Mouse (Mus musculus): ENCODE measurements around the gene Mthfd2l. TPM values are rescaled to one million over a fixed set of nuclear protein-coding genes. Genes with fewer than 3 reads are reported as not detected.

Mthfd2l gene
- polyA plus RNA-seq, 1 experiment, result 8.5 TPM

GRCm38 (mm10) chr5:90987605-90988004 is 56.7 kb downstream of the Mthfd2l start:
- Histone ChIP-seq H3K4me3 (replicated peaks) (no peak overlapping the region), H3K4me1 (no peaks in the 10 kb centered on the region), H3K27me3 (replicated peaks) (no peaks in the 10 kb centered on the region), H3K36me3 (replicated peaks; ENCODE audit: low read length) (no peaks in the 10 kb centered on the region), H3K9me3 (peaks cover 5% of the 10 kb centered on the region; the same call in 1 of the 2 replicates)
- no peak for TF ChIP-seq GATA1 (IDR thresholded peaks at IDR 0.05; ENCODE audit: borderline replicate concordance, low read length)
- TF ChIP-seq FLI1 (IDR thresholded peaks at IDR 0.05; ENCODE audit: low read length), result no peak

- Histone ChIP-seq H3K9me3 (peaks cover 5% of the 10 kb centered on the region; the same call in 1 of the 2 replicates), H3K27me3 (replicated peaks) (no peaks in the 10 kb centered on the region), H3K4me1 (no peaks in the 10 kb centered on the region), H3K36me3 (replicated peaks; ENCODE audit: low read length) (no peaks in the 10 kb centered on the region), H3K4me3 (replicated peaks) (no peak overlapping the region)
- no peak for TF ChIP-seq FLI1 (IDR thresholded peaks at IDR 0.05; ENCODE audit: low read length)
- no peak for TF ChIP-seq GATA1 (IDR thresholded peaks at IDR 0.05; ENCODE audit: borderline replicate concordance, low read length)
Observed at GRCm38 (mm10) chr5:90988149-90988548, 57.2 kb downstream of the Mthfd2l start.

- Histone ChIP-seq H3K4me3 (replicated peaks) (peak overlapping the region; percentile 40), H3K9me3 (peaks cover 5% of the 10 kb centered on the region; the same call in 1 of the 2 replicates), H3K4me1 (no peaks in the 10 kb centered on the region), H3K27me3 (replicated peaks) (no peaks in the 10 kb centered on the region), H3K36me3 (replicated peaks; ENCODE audit: low read length) (no peaks in the 10 kb centered on the region)
- no peak for TF ChIP-seq GATA1 (IDR thresholded peaks at IDR 0.05; ENCODE audit: borderline replicate concordance, low read length)
- no peak for TF ChIP-seq FLI1 (IDR thresholded peaks at IDR 0.05; ENCODE audit: low read length)
Observed at GRCm38 (mm10) chr5:90988592-90988991, 57.7 kb downstream of the Mthfd2l start.

DNA sequence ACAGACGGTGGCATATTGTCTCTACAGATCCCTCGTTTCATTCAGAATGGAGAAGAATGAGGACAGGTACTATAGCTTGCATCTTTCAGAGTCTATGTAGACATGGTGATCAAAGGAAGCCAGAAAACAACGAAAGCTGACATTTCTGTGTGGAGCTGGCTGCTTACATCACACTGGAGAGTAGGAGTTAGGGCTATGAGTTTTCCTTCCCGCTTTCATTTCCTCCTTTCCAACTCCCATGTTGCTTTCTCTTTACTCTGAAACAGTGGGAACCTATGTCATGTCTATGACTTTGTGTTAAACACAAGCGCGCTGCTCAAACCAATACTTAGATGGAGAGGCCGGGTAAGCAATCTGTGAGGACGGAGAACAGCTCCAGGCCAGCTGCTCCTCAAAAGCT is 69.0 kb downstream of the Mthfd2l start:
- no peaks in the 10 kb centered on the region for H3K36me3 ChIP-seq (replicated peaks; ENCODE audit: low read length)

DNA sequence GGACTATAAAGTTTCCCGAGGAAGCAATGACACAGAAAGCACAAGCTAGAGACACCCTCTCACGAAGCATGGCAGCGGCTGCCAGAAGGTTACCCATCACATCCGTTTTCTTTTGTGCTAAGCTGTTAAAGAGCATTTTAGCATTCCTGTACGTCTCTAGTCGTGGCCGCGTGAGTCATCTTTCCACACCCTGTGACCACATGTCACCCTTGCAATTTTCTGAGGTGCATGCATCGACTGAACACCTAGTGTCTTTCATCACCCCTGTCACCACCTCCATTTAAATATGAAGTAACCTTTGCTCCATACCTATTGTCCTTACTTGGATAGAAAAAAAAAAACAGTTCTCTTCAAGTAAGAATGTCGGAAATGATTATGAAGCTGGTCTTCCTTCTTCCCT is 84.3 kb downstream of the Mthfd2l start:
- no peak for TF ChIP-seq FLI1 (IDR thresholded peaks at IDR 0.05; ENCODE audit: low read length)
- TF ChIP-seq GATA1 (IDR thresholded peaks at IDR 0.05; ENCODE audit: borderline replicate concordance, low read length), result no peak
- Histone ChIP-seq H3K4me1 (no peaks in the 10 kb centered on the region), H3K36me3 (replicated peaks; ENCODE audit: low read length) (no peaks in the 10 kb centered on the region)

More for the DNA sequence above, 69.0 kb downstream of the Mthfd2l start:
- Histone ChIP-seq H3K4me1 (no peaks in the 10 kb centered on the region), H3K9me3 (no peaks in the 10 kb centered on the region), H3K4me3 (replicated peaks) (no peak overlapping the region), H3K27me3 (replicated peaks) (no peaks in the 10 kb centered on the region)
- no peak for TF ChIP-seq FLI1 (IDR thresholded peaks at IDR 0.05; ENCODE audit: low read length)
- no peak for TF ChIP-seq GATA1 (IDR thresholded peaks at IDR 0.05; ENCODE audit: borderline replicate concordance, low read length)

DNA sequence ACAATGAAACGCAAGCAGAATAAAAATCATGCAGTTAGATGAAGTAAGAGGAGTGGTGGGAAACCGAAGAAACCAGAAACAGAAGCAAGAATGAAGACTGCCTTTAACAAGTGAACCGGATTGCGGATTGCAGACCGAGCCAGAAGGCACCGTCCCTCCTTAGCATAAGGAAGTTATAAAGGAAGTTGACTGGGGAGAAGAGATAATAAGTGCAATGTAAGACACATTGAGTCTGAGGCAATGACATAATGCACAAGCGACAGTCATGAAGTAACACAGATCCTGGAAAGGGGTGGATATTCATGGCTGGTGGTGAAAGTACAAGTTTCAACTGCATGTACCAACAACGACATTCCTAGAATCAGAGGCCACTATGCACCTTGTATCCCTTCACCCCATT is 92.2 kb downstream of the Mthfd2l start:
- no peaks in the 10 kb centered on the region for H3K9me3 ChIP-seq
- H3K27me3 ChIP-seq (replicated peaks), result no peaks in the 10 kb centered on the region
- TF ChIP-seq GATA1 (IDR thresholded peaks at IDR 0.05; ENCODE audit: borderline replicate concordance, low read length) (no peak), FLI1 (IDR thresholded peaks at IDR 0.05; ENCODE audit: low read length) (no peak)
- H3K4me3 ChIP-seq (replicated peaks), result no peak overlapping the region
- peaks cover 8% of the 10 kb centered on the region for H3K4me1 ChIP-seq
- no peaks in the 10 kb centered on the region for H3K36me3 ChIP-seq (replicated peaks; ENCODE audit: low read length)

More for the DNA sequence above, 84.3 kb downstream of the Mthfd2l start:
- Histone ChIP-seq H3K9me3 (no peaks in the 10 kb centered on the region), H3K4me3 (replicated peaks) (no peak overlapping the region), H3K27me3 (replicated peaks) (no peaks in the 10 kb centered on the region)

DNA sequence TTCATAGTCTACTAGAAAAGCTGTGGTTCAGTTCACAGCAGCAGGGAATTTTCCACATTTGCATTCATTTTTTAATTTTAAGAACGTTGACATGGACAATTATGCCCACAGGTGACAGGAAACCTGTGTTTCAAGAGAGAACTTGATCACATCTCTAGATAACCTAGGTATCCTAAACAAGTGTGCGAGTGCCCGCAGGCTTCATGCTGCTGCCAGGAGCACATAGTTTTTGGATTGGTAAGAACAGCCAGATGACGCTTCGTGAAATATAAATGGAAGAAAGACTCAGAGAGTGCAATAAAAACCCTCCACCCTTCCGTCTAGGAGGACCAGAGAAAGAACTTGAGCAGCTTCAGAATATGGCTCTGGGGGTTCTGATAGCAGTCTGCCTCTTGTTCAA is 96.2 kb downstream of the Mthfd2l start, which contains the start of gene Epgn:
Epgn (plus strand) TSS at position 301 of the 400 bp plus-strand sequence.
- H3K36me3 ChIP-seq (replicated peaks; ENCODE audit: low read length), result no peaks in the 10 kb centered on the region
- H3K4me1 ChIP-seq, result peaks cover 11% of the 10 kb centered on the region
- no peak within 1 kb of the TSS for H3K4me3 ChIP-seq (replicated peaks)
- no peaks in the 10 kb centered on the region for H3K27me3 ChIP-seq (replicated peaks)
- no peaks in the 10 kb centered on the region for H3K9me3 ChIP-seq
- TF ChIP-seq FLI1 (IDR thresholded peaks at IDR 0.05; ENCODE audit: low read length), result no peak
- no peak for TF ChIP-seq GATA1 (IDR thresholded peaks at IDR 0.05; ENCODE audit: borderline replicate concordance, low read length)

DNA sequence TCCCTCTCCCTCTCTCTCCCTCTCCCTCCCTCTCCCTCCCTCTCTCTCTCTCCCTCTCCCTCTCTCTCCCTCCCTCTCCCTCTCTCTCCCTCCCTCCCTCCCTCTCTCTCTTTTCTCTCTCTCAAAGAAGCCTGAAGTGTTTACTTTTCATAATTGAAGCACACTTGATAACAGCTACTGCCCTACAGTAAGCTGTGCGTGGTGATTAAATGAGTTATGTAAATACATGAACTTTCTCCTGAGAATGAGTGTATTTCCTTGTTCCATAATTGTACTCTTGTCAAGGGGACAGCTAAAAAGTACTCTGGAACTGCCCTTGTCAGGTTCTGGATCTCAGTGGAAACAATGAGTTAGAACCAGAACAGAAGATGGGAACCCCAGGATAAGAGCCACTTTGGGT is 96.9 kb downstream of the Mthfd2l start:
- Histone ChIP-seq H3K4me3 (replicated peaks) (no peak overlapping the region), H3K36me3 (replicated peaks; ENCODE audit: low read length) (no peaks in the 10 kb centered on the region), H3K4me1 (peaks cover 8% of the 10 kb centered on the region), H3K9me3 (no peaks in the 10 kb centered on the region), H3K27me3 (replicated peaks) (no peaks in the 10 kb centered on the region)
- TF ChIP-seq GATA1 (IDR thresholded peaks at IDR 0.05; ENCODE audit: borderline replicate concordance, low read length) (no peak), FLI1 (IDR thresholded peaks at IDR 0.05; ENCODE audit: low read length) (no peak)

GRCm38 (mm10) chr5:91030629-91031028 is 99.7 kb downstream of the Mthfd2l start:
- H3K4me3 ChIP-seq (replicated peaks), result no peak overlapping the region
- H3K9me3 ChIP-seq, result no peaks in the 10 kb centered on the region
- no peak for TF ChIP-seq GATA1 (IDR thresholded peaks at IDR 0.05; ENCODE audit: borderline replicate concordance, low read length)
- peaks cover 6% of the 10 kb centered on the region; the same call in 1 of the 2 replicates for H3K4me1 ChIP-seq
- no peaks in the 10 kb centered on the region for H3K27me3 ChIP-seq (replicated peaks)
- no peaks in the 10 kb centered on the region for H3K36me3 ChIP-seq (replicated peaks; ENCODE audit: low read length)

GRCm38 (mm10) chr5:91035341-91035740 is 104.4 kb downstream of the Mthfd2l start:
- no peaks in the 10 kb centered on the region for H3K36me3 ChIP-seq (replicated peaks; ENCODE audit: low read length)
- H3K4me1 ChIP-seq, result peaks cover 8% of the 10 kb centered on the region; the same call in 1 of the 2 replicates
- H3K9me3 ChIP-seq, result no peaks in the 10 kb centered on the region
- no peaks in the 10 kb centered on the region for H3K27me3 ChIP-seq (replicated peaks)
- no peak overlapping the region for H3K4me3 ChIP-seq (replicated peaks)
- TF ChIP-seq GATA1 (IDR thresholded peaks at IDR 0.05; ENCODE audit: borderline replicate concordance, low read length) (no peak), FLI1 (IDR thresholded peaks at IDR 0.05; ENCODE audit: low read length) (no peak)

- H3K4me3 ChIP-seq (replicated peaks), result no peak overlapping the region
- no peak for TF ChIP-seq GATA1 (IDR thresholded peaks at IDR 0.05; ENCODE audit: borderline replicate concordance, low read length)
- TF ChIP-seq FLI1 (IDR thresholded peaks at IDR 0.05; ENCODE audit: low read length), result no peak
- no peaks in the 10 kb centered on the region for H3K9me3 ChIP-seq
- H3K36me3 ChIP-seq (replicated peaks; ENCODE audit: low read length), result no peaks in the 10 kb centered on the region
- H3K4me1 ChIP-seq, result peaks cover 8% of the 10 kb centered on the region; the same call in 1 of the 2 replicates
- no peaks in the 10 kb centered on the region for H3K27me3 ChIP-seq (replicated peaks)
Observed at GRCm38 (mm10) chr5:91036628-91037027, 105.7 kb downstream of the Mthfd2l start.

All from megakaryocyte, embryonic 14.5 days (primary cell).